Mouse (Mus musculus): ENCODE results near the gene Dnm3. TPM values are rescaled to one million over a fixed set of nuclear protein-coding genes. Genes with fewer than 3 reads are reported as not detected.

Gene Dnm3
- polyA plus RNA-seq, 1 experiment: not detected

- TF ChIP-seq CTCF (IDR thresholded peaks at IDR 0.05; ENCODE audit: insufficient read depth, low read depth, low read length): no peak
- TF ChIP-seq POLR2A (IDR thresholded peaks at IDR 0.05; ENCODE audit: insufficient read depth, low read depth, low read length): no peak
- peaks cover 2% of the 10 kb centered on the region; the same call in 1 of the 2 replicates for H3K4me1 ChIP-seq (ENCODE audit: control insufficient read depth, insufficient read depth, low read length)
- no peak overlapping the region for H3K4me3 ChIP-seq (ENCODE audit: insufficient read depth, low read depth, low read length)
- H3K27ac ChIP-seq (ENCODE audit: insufficient read depth, low read depth, low read length): no peak overlapping the region
- WGBS: 68% methylated on average over 7 of the region's 7 CpGs
These were observed 356.2 kb downstream of the Dnm3 start for GRCm38 (mm10) chr1:162121441-162122200.

GRCm38 (mm10) chr1:162109437-162109813 is 368.4 kb downstream of the Dnm3 start:
- Histone ChIP-seq H3K27ac (ENCODE audit: insufficient read depth, low read depth, low read length) (no peak overlapping the region), H3K4me1 (ENCODE audit: control insufficient read depth, insufficient read depth, low read length) (peaks cover 8% of the 10 kb centered on the region), H3K4me3 (ENCODE audit: insufficient read depth, low read depth, low read length) (no peak overlapping the region)
- 64% methylated on average over 7 of the region's 7 CpGs for WGBS
- TF ChIP-seq CTCF (IDR thresholded peaks at IDR 0.05; ENCODE audit: insufficient read depth, low read depth, low read length): no peak
- TF ChIP-seq POLR2A (IDR thresholded peaks at IDR 0.05; ENCODE audit: insufficient read depth, low read depth, low read length): no peak

- Histone ChIP-seq H3K4me3 (ENCODE audit: insufficient read depth, low read depth, low read length) (no peak overlapping the region), H3K4me1 (ENCODE audit: control insufficient read depth, insufficient read depth, low read length) (peaks cover 8% of the 10 kb centered on the region), H3K27ac (ENCODE audit: insufficient read depth, low read depth, low read length) (no peak overlapping the region)
- TF ChIP-seq POLR2A (IDR thresholded peaks at IDR 0.05; ENCODE audit: insufficient read depth, low read depth, low read length) (no peak), CTCF (IDR thresholded peaks at IDR 0.05; ENCODE audit: insufficient read depth, low read depth, low read length) (no peak)
- WGBS: 65% methylated on average over 6 of the region's 6 CpGs
These were observed 369.0 kb downstream of the Dnm3 start for GRCm38 (mm10) chr1:162108726-162109436.

- TF ChIP-seq POLR2A (IDR thresholded peaks at IDR 0.05; ENCODE audit: insufficient read depth, low read depth, low read length): no peak
- no peak for TF ChIP-seq CTCF (IDR thresholded peaks at IDR 0.05; ENCODE audit: insufficient read depth, low read depth, low read length)
- Histone ChIP-seq H3K4me1 (ENCODE audit: control insufficient read depth, insufficient read depth, low read length) (peaks cover 8% of the 10 kb centered on the region), H3K27ac (ENCODE audit: insufficient read depth, low read depth, low read length) (no peak overlapping the region), H3K4me3 (ENCODE audit: insufficient read depth, low read depth, low read length) (no peak overlapping the region)
- WGBS: 50% methylated on average over 7 of the region's 7 CpGs
These were observed 369.6 kb downstream of the Dnm3 start for GRCm38 (mm10) chr1:162108181-162108671.

- WGBS: 83% methylated on average over 4 of the region's 4 CpGs
- TF ChIP-seq CTCF (IDR thresholded peaks at IDR 0.05; ENCODE audit: insufficient read depth, low read depth, low read length) (no peak), POLR2A (IDR thresholded peaks at IDR 0.05; ENCODE audit: insufficient read depth, low read depth, low read length) (no peak)
- Histone ChIP-seq H3K27ac (ENCODE audit: insufficient read depth, low read depth, low read length) (no peak overlapping the region), H3K4me3 (ENCODE audit: insufficient read depth, low read depth, low read length) (no peak overlapping the region), H3K4me1 (ENCODE audit: control insufficient read depth, insufficient read depth, low read length) (peaks cover 8% of the 10 kb centered on the region)
These were observed 370.7 kb downstream of the Dnm3 start for GRCm38 (mm10) chr1:162107011-162107606.

- Histone ChIP-seq H3K4me3 (ENCODE audit: insufficient read depth, low read depth, low read length) (no peak overlapping the region), H3K4me1 (ENCODE audit: control insufficient read depth, insufficient read depth, low read length) (peaks cover 3% of the 10 kb centered on the region; the same call in 1 of the 2 replicates), H3K27ac (ENCODE audit: insufficient read depth, low read depth, low read length) (no peak overlapping the region; the same call in 1 of the 2 replicates)
- TF ChIP-seq POLR2A (IDR thresholded peaks at IDR 0.05; ENCODE audit: insufficient read depth, low read depth, low read length) (no peak), CTCF (IDR thresholded peaks at IDR 0.05; ENCODE audit: insufficient read depth, low read depth, low read length) (no peak)
- 43% methylated on average over 10 of the region's 10 CpGs for WGBS
These were observed 376.6 kb downstream of the Dnm3 start for GRCm38 (mm10) chr1:162100961-162101830.

GRCm38 (mm10) chr1:162100033-162100820 is 377.6 kb downstream of the Dnm3 start:
- WGBS: 69% methylated on average over 7 of the region's 7 CpGs
- Histone ChIP-seq H3K4me1 (ENCODE audit: control insufficient read depth, insufficient read depth, low read length) (peaks cover 3% of the 10 kb centered on the region; the same call in 1 of the 2 replicates), H3K27ac (ENCODE audit: insufficient read depth, low read depth, low read length) (no peak overlapping the region), H3K4me3 (ENCODE audit: insufficient read depth, low read depth, low read length) (no peak overlapping the region)
- TF ChIP-seq CTCF (IDR thresholded peaks at IDR 0.05; ENCODE audit: insufficient read depth, low read depth, low read length) (no peak), POLR2A (IDR thresholded peaks at IDR 0.05; ENCODE audit: insufficient read depth, low read depth, low read length) (no peak)

Measured in olfactory bulb, adult 2 months (tissue).